Mouse (Mus musculus) CH12.LX (cell line): ENCODE data around the gene Ythdf1. TPM values are rescaled to one million over a fixed set of nuclear protein-coding genes. Genes with fewer than 3 reads are reported as not detected.

Source experiments
- DNase-seq: peaks from one replicate; pipeline ENCODE4 v3.0.0-alpha.2; 2013; ENCODE audit errors: extremely low read depth
- H3K27ac ChIP-seq: 2 replicates; pipeline ENCODE4 v1.5.1; 2012; ENCODE audit warnings: low read depth, mild to moderate bottlenecking, control low read depth, moderate library complexity; ENCODE audit not compliant: insufficient read depth
- H3K27me3 ChIP-seq: replicated peaks from 2 replicates; pipeline ENCODE3; 2012; ENCODE audit warnings: inconsistent platforms
- H3K36me3 ChIP-seq, 2 experiments: replicated peaks in 1 of 2; 2 replicates each; pipeline versions ENCODE3 to v1.6.1; 2012; ENCODE audit warnings: inconsistent platforms in 1 of 2, low read length in 1 of 2, mild to moderate bottlenecking in 1 of 2, mixed read lengths in 1 of 2, moderate library complexity in 1 of 2; ENCODE audit not compliant: control insufficient read depth in 1 of 2, insufficient read depth in 1 of 2
- H3K4me1 ChIP-seq, 2 experiments: 2 replicates each; pipeline ENCODE4 v1.6.1; 2012; ENCODE audit warnings: inconsistent platforms in 1 of 2, moderate library complexity in 1 of 2; ENCODE audit not compliant: insufficient read depth in 2 of 2, control insufficient read depth in 1 of 2
- H3K4me2 ChIP-seq: 2 replicates; pipeline ENCODE4 v1.6.1; 2012; ENCODE audit warnings: low read depth, mild to moderate bottlenecking, control low read depth; ENCODE audit not compliant: poor library complexity, insufficient read depth, severe bottlenecking
- H3K4me3 ChIP-seq, 3 experiments: fragments of 150-350 bp in 1 of 3; sonication (generic) in 1 of 3; replicated peaks in 1 of 3; 2 replicates each; pipeline versions ENCODE3 to v1.5.1; 2011 to 2012; ENCODE audit warnings: low read depth in 2 of 3, low read length in 2 of 3, mild to moderate bottlenecking in 2 of 3, moderate library complexity in 2 of 3, control low read depth in 1 of 3, improper control_type of control experiment in 1 of 3, inconsistent platforms in 1 of 3, mixed read lengths in 1 of 3; ENCODE audit not compliant: poor library complexity in 1 of 3
- H3K79me2 ChIP-seq: replicated peaks from 2 replicates; pipeline ENCODE4 v1.6.1; 2012; ENCODE audit warnings: mild to moderate bottlenecking, moderate library complexity; ENCODE audit not compliant: control insufficient read depth, poor library complexity, insufficient read depth, severe bottlenecking; ENCODE audit errors: extremely low read depth
- H3K9ac ChIP-seq: 2 replicates; pipeline ENCODE4 v1.6.1; 2012; ENCODE audit warnings: low read depth, mild to moderate bottlenecking, control low read depth, moderate library complexity; ENCODE audit not compliant: insufficient read depth
- H3K9me3 ChIP-seq: replicated peaks from 2 replicates; pipeline ENCODE3; 2012; ENCODE audit warnings: low read length, inconsistent platforms, mixed read lengths
- BHLHE40 ChIP-seq: IDR thresholded peaks from 2 replicates; pipeline ENCODE4 v1.6.1; 2011; ENCODE audit warnings: mild to moderate bottlenecking, low read depth, low read length, improper control_type of control experiment
- CHD1 ChIP-seq: IDR thresholded peaks from 2 replicates; pipeline ENCODE4 v1.6.1; 2012; ENCODE audit warnings: low read depth, low read length, improper control_type of control experiment, inconsistent platforms
- CHD2 ChIP-seq: IDR thresholded peaks from 2 replicates; pipeline ENCODE4 v1.6.1; 2011; ENCODE audit warnings: low read length, improper control_type of control experiment
- CTCF ChIP-seq, 2 experiments: IDR thresholded peaks in 1 of 2; conservative IDR thresholded peaks in 1 of 2; 2 replicates each; pipeline ENCODE4 v1.5.1; 2011 to 2012; ENCODE audit warnings: low read depth in 2 of 2, low read length in 2 of 2, improper control_type of control experiment in 1 of 2, inconsistent platforms in 1 of 2, mild to moderate bottlenecking in 1 of 2, moderate library complexity in 1 of 2
- E2F4 ChIP-seq: IDR thresholded peaks from 2 replicates; pipeline ENCODE4 v1.6.1; 2011; ENCODE audit warnings: low read depth, low read length, improper control_type of control experiment; ENCODE audit not compliant: insufficient replicate concordance
- ELF1 ChIP-seq: IDR thresholded peaks from 2 replicates; pipeline ENCODE4 v1.6.1; 2014; ENCODE audit warnings: low read depth, mild to moderate bottlenecking, inconsistent platforms, low read length, improper control_type of control experiment
- EP300 ChIP-seq: IDR thresholded peaks from 2 replicates; pipeline ENCODE4 v1.6.1; 2011; ENCODE audit warnings: low read length, improper control_type of control experiment
- ETS1 ChIP-seq: conservative IDR thresholded peaks from 2 replicates; pipeline ENCODE4 v1.6.1; 2012; ENCODE audit warnings: low read depth, mild to moderate bottlenecking, inconsistent platforms, low read length, improper control_type of control experiment, moderate library complexity
- GABPA ChIP-seq: IDR thresholded peaks from 2 replicates; pipeline ENCODE4 v1.6.1; 2012; ENCODE audit warnings: low read depth, low read length, improper control_type of control experiment, inconsistent platforms; ENCODE audit not compliant: insufficient replicate concordance
- HCFC1 ChIP-seq: IDR thresholded peaks from 2 replicates; pipeline ENCODE4 v1.6.1; 2012; ENCODE audit warnings: low read depth, mild to moderate bottlenecking, inconsistent platforms, low read length, improper control_type of control experiment
- IRF4 ChIP-seq: IDR thresholded peaks from 2 replicates; pipeline ENCODE4 v1.6.1; 2014; ENCODE audit warnings: low read depth, mild to moderate bottlenecking, inconsistent platforms, low read length, improper control_type of control experiment
- JUN ChIP-seq: IDR thresholded peaks from 2 replicates; pipeline ENCODE4 v1.6.1; 2011; ENCODE audit warnings: low read depth, mild to moderate bottlenecking, low read length, improper control_type of control experiment, moderate library complexity; ENCODE audit not compliant: insufficient read depth
- JUND ChIP-seq: conservative IDR thresholded peaks from 2 replicates; pipeline ENCODE4 v1.6.1; 2011; ENCODE audit warnings: low read depth, low read length, improper control_type of control experiment
- KAT2A ChIP-seq: IDR thresholded peaks from 2 replicates; pipeline ENCODE4 v1.6.1; 2012; ENCODE audit warnings: low read length, improper control_type of control experiment, inconsistent platforms; ENCODE audit not compliant: insufficient replicate concordance
- MAFK ChIP-seq: IDR thresholded peaks from 2 replicates; pipeline ENCODE4 v1.6.1; 2011; ENCODE audit warnings: low read length, improper control_type of control experiment; ENCODE audit not compliant: insufficient replicate concordance
- MAX ChIP-seq: IDR thresholded peaks from 2 replicates; pipeline ENCODE4 v1.6.1; 2011; ENCODE audit warnings: low read length, improper control_type of control experiment
- MAZ ChIP-seq: IDR thresholded peaks from 2 replicates; pipeline ENCODE4 v1.6.1; 2012; ENCODE audit warnings: low read depth, mild to moderate bottlenecking, inconsistent platforms, low read length, improper control_type of control experiment, moderate library complexity
- MEF2A ChIP-seq: IDR thresholded peaks from 2 replicates; pipeline ENCODE4 v1.6.1; 2014; ENCODE audit warnings: low read depth, mild to moderate bottlenecking, inconsistent platforms, low read length, improper control_type of control experiment, borderline replicate concordance
- MXI1 ChIP-seq: IDR thresholded peaks from 2 replicates; pipeline ENCODE4 v1.6.1; 2011; ENCODE audit warnings: mild to moderate bottlenecking, low read depth, low read length, improper control_type of control experiment
- MYC ChIP-seq: IDR thresholded peaks from 2 replicates; pipeline ENCODE4 v1.6.1; 2011; ENCODE audit warnings: low read depth, mild to moderate bottlenecking, improper control_type of control experiment, low read length
- NELFE ChIP-seq: IDR thresholded peaks from 2 replicates; pipeline ENCODE4 v1.6.1; 2011; ENCODE audit warnings: low read depth, low read length, improper control_type of control experiment
- NRF1 ChIP-seq: IDR thresholded peaks from 2 replicates; pipeline ENCODE4 v1.6.1; 2014; ENCODE audit warnings: low read depth, mild to moderate bottlenecking, inconsistent platforms, low read length, improper control_type of control experiment, moderate library complexity
- PAX5 ChIP-seq: IDR thresholded peaks from 2 replicates; pipeline ENCODE4 v1.6.1; 2012; ENCODE audit warnings: low read length, inconsistent platforms, mixed read lengths
- POLR2A ChIP-seq: IDR thresholded peaks from 2 replicates; pipeline ENCODE4 v1.6.1; 2011; ENCODE audit warnings: low read depth, mild to moderate bottlenecking, improper control_type of control experiment, low read length
- POLR2AphosphoS2 ChIP-seq: IDR thresholded peaks from 2 replicates; pipeline ENCODE4 v1.6.1; 2011; ENCODE audit warnings: low read depth, low read length, improper control_type of control experiment
- RAD21 ChIP-seq: IDR thresholded peaks from 2 replicates; pipeline ENCODE4 v1.6.1; 2011; ENCODE audit warnings: low read depth, mild to moderate bottlenecking, low read length, improper control_type of control experiment, moderate library complexity
- RCOR1 ChIP-seq: conservative IDR thresholded peaks from 2 replicates; pipeline ENCODE4 v1.6.1; 2012; ENCODE audit warnings: low read depth, mild to moderate bottlenecking, inconsistent platforms, low read length, improper control_type of control experiment
- SIN3A ChIP-seq: IDR thresholded peaks from 2 replicates; pipeline ENCODE4 v1.6.1; 2012; ENCODE audit warnings: low read length, improper control_type of control experiment, inconsistent platforms
- SMC3 ChIP-seq: IDR thresholded peaks from 2 replicates; pipeline ENCODE4 v1.6.1; 2011; ENCODE audit warnings: low read depth, low read length, improper control_type of control experiment
- TBP ChIP-seq: conservative IDR thresholded peaks from 2 replicates; pipeline ENCODE4 v1.6.1; 2011; ENCODE audit warnings: low read depth, low read length, improper control_type of control experiment
- TCF12 ChIP-seq: IDR thresholded peaks from 2 replicates; pipeline ENCODE4 v1.6.1; 2014; ENCODE audit warnings: low read depth, mild to moderate bottlenecking, inconsistent platforms, low read length, improper control_type of control experiment
- UBTF ChIP-seq: IDR thresholded peaks from 2 replicates; pipeline ENCODE4 v1.6.1; 2012; ENCODE audit warnings: low read depth, mild to moderate bottlenecking, inconsistent platforms, low read length, improper control_type of control experiment, moderate library complexity
- USF1 ChIP-seq: IDR thresholded peaks from 2 replicates; pipeline ENCODE4 v1.6.1; 2014; ENCODE audit warnings: low read depth, mild to moderate bottlenecking, inconsistent platforms, low read length, improper control_type of control experiment
- USF2 ChIP-seq: conservative IDR thresholded peaks from 2 replicates; pipeline ENCODE4 v1.6.1; 2011; ENCODE audit warnings: low read depth, low read length, improper control_type of control experiment
- ZC3H11A ChIP-seq: IDR thresholded peaks from 2 replicates; pipeline ENCODE4 v1.6.1; 2012; ENCODE audit warnings: low read depth, mild to moderate bottlenecking, inconsistent platforms, low read length, improper control_type of control experiment
- ZKSCAN1 ChIP-seq: IDR thresholded peaks from 2 replicates; pipeline ENCODE4 v1.6.1; 2012; ENCODE audit warnings: low read depth, inconsistent platforms, low read length, improper control_type of control experiment, borderline replicate concordance
- ZMIZ1 ChIP-seq: IDR thresholded peaks from 2 replicates; pipeline ENCODE4 v1.6.1; 2012; ENCODE audit warnings: low read depth, mild to moderate bottlenecking, inconsistent platforms, low read length, improper control_type of control experiment
- ZNF384 ChIP-seq: IDR thresholded peaks from 2 replicates; pipeline ENCODE4 v1.6.1; 2012; ENCODE audit warnings: low read depth, low read length, improper control_type of control experiment, inconsistent platforms
- dilution Hi-C: fragments of 300-500 bp; cut with MboI; formaldehyde crosslinking; loops from 2 replicates; pipeline ENCODE4 v1.14.3; 2020; ENCODE audit warnings: low sequenced_read_pairs; ENCODE audit not compliant: extremely low pct_unique_long_range_greater_than_20kb, extremely low pct_ligation_motif_present
- in situ Hi-C: fragments of 300-500 bp; cut with MboI; formaldehyde crosslinking; loops from 3 replicates; pipeline ENCODE4 v1.14.3; 2019; ENCODE audit warnings: low sequenced_read_pairs, low pct_ligation_motif_present, low pct_unique_long_range_greater_than_20kb, mixed read lengths
- polyA plus RNA-seq: library from polyadenylated mRNA; unstranded; fragments of >175 nt; gene quantifications from 2 replicates; pipeline ENCODE4 v1.2.1, GENCODE M21; 2012; ENCODE audit warnings: low read depth; ENCODE audit not compliant: insufficient read length
- total RNA-seq, 2 experiments: library from RNA; depleted of rRNA; stranded (reverse); fragments of 300-350 nt in 1 of 2; fragments of >200 nt in 1 of 2; gene quantifications; 2 replicates each; pipeline ENCODE4 v1.2.3; 2012 to 2014

Gene Ythdf1
- total and polyA plus RNA-seq, 3 experiments: 27.5 to 67.0 (median 42.5) TPM

- dilution Hi-C loops: no loop called here
Observed at GRCm38 (mm10) chr2:180967010-180967763, 46.4 kb upstream of the Ythdf1 start, which contains the start of gene Arfgap1. TSS of gene Arfgap1 (plus strand) at chr2:180967225.

More at GRCm38 (mm10) chr2:180967010-180967763, 46.4 kb upstream of the Ythdf1 start, which contains the start of gene Arfgap1:
- peak within 1 kb of the TSS; percentile 96 for H3K9ac ChIP-seq
- in situ Hi-C loops: loop anchor here (5.0 kb wide), 1 partner anchor 35 kb away; no protein-coding TSS in a partner anchor
- H3K36me3 ChIP-seq: peaks cover 22 to 35% of the 10 kb centered on the region in 2 experiments
- peak within 1 kb of the TSS; percentile 76 to 96 (median 84) for H3K4me3 ChIP-seq
- peak within 1 kb of the TSS; percentile 99 for H3K4me2 ChIP-seq
- peak within 1 kb of the TSS; percentile 27; the same call in 1 of the 2 replicates for H3K27ac ChIP-seq
- peaks cover 3 to 27% of the 10 kb centered on the region in 2 experiments; a peak in 3 of 4 replicates for H3K4me1 ChIP-seq
- DNase-seq: peak; percentile 82
- H3K27me3 ChIP-seq: peaks cover 14% of the 10 kb centered on the region
- no peaks in the 10 kb centered on the region for H3K9me3 ChIP-seq
- TF ChIP-seq KAT2A (peak; percentile 84; the same call in 1 of the 2 replicates), RCOR1 (no peak), HCFC1 (peak; percentile 89), MAZ (peak; percentile 72; the same call in 1 of the 2 replicates), RAD21 (no peak), ELF1 (peak; percentile 97), PAX5 (no peak), ZNF384 (no peak), MEF2A (no peak), MXI1 (peak; percentile 46; the same call in 1 of the 2 replicates), NELFE (peak; percentile 97), UBTF (no peak), USF2 (no peak), IRF4 (no peak), CHD1 (no peak), MAX (no peak), SIN3A (peak; percentile 89), ETS1 (no peak), E2F4 (no peak), CHD2 (0 out of 2 replicates have a peak, but pooled peaks have one; percentile 13), TBP (peak; percentile 82), ZMIZ1 (peak; percentile 88), JUN (no peak), ZC3H11A (no peak), NRF1 (no peak), USF1 (no peak), TCF12 (peak; percentile 91), SMC3 (no peak), MAFK (no peak), MYC (peak; percentile 23; the same call in 1 of the 2 replicates), POLR2A (peak; percentile 98), BHLHE40 (0 out of 2 replicates have a peak, but pooled peaks have one; percentile 13), GABPA (no peak; the same call in 1 of the 2 replicates), EP300 (no peak), ZKSCAN1 (no peak), POLR2AphosphoS2 (0 out of 2 replicates have a peak, but pooled peaks have one; percentile 72), CTCF (conservative IDR thresholded peaks at IDR 0.05 in 1 of 2, IDR thresholded peaks at IDR 0.05 in 1 of 2; ENCODE audit: low read depth in 2 of 2, low read length in 2 of 2) (no peak), JUND (no peak)
- H3K79me2 ChIP-seq: peaks cover 26% of the 10 kb centered on the region
